Mouse (Mus musculus) limb, embryonic 14.5 days (tissue): ENCODE data around the gene Kcnk5. TPM values are rescaled to one million over a fixed set of nuclear protein-coding genes. Genes with fewer than 3 reads are reported as not detected.

Source experiments
- ATAC-seq: fragments of 200-750 bp; cut with Nextera tagmentation; 2 replicates; pipeline ENCODE4 v1.8.0; 2017; ENCODE audit warnings: low read depth, moderate number of reproducible peaks, moderate TSS enrichment; ENCODE audit not compliant: low FRiP score
- DNase-seq: peaks from one replicate; pipeline ENCODE4 v3.0.0-alpha.2; 2015; ENCODE audit warnings: low spot score
- H3K27ac ChIP-seq: fragments of 300-500 bp; sonication (generic); replicated peaks from 2 replicates; pipeline ENCODE4 v1.5.1; 2014; ENCODE audit warnings: low read depth, mild to moderate bottlenecking, low read length, moderate library complexity, mixed read lengths
- H3K27me3 ChIP-seq: fragments of 300-500 bp; sonication (generic); 2 replicates; pipeline ENCODE4 v1.6.1; 2014; ENCODE audit warnings: low read length, mixed read lengths; ENCODE audit not compliant: control insufficient read depth, insufficient read depth
- H3K36me3 ChIP-seq: fragments of 300-500 bp; sonication (generic); 2 replicates; pipeline ENCODE4 v1.6.1; 2014; ENCODE audit warnings: mild to moderate bottlenecking, low read length, moderate library complexity, mixed read lengths; ENCODE audit not compliant: control insufficient read depth, insufficient read depth
- H3K4me1 ChIP-seq: fragments of 300-500 bp; sonication (generic); 2 replicates; pipeline ENCODE4 v1.6.1; 2014; ENCODE audit warnings: antibody characterized with exemption, low read length, mixed read lengths; ENCODE audit not compliant: control insufficient read depth, insufficient read depth
- H3K4me2 ChIP-seq: fragments of 300-500 bp; sonication (generic); replicated peaks from 2 replicates; pipeline ENCODE4 v1.6.1; 2014; ENCODE audit warnings: low read depth, mild to moderate bottlenecking, low read length, moderate library complexity; ENCODE audit not compliant: severe bottlenecking
- H3K4me3 ChIP-seq: fragments of 300-500 bp; sonication (generic); replicated peaks from 2 replicates; pipeline ENCODE4 v1.5.1; 2014; ENCODE audit warnings: low read length
- H3K9ac ChIP-seq: fragments of 300-500 bp; sonication (generic); 2 replicates; pipeline ENCODE4 v1.6.1; 2014; ENCODE audit warnings: mild to moderate bottlenecking, low read depth, low read length, moderate library complexity; ENCODE audit not compliant: severe bottlenecking
- H3K9me3 ChIP-seq: fragments of 300-500 bp; sonication (generic); 2 replicates; pipeline ENCODE4 v1.6.1; 2016; ENCODE audit warnings: low read length; ENCODE audit not compliant: control insufficient read depth
- POLR2A ChIP-seq: fragments of 200-500 bp; IDR thresholded peaks from 2 replicates; pipeline ENCODE4 v1.8.0; 2012; ENCODE audit warnings: inconsistent platforms, mild to moderate bottlenecking, moderate library complexity, borderline replicate concordance; ENCODE audit not compliant: insufficient read depth, insufficient read length; ENCODE audit errors: extremely low read depth
- WGBS: fragments of 180-500 bp; shearing (Covaris S2); extraction: QIAGEN DNeasy Blood & Tissue Kit; methylation state at CpG from one replicate; pipeline ENCODE4 v1.1.7; 2014; 5-methylcytosine and 5-hydroxymethylcytosine counted together
- polyA plus RNA-seq, 2 experiments: library from polyadenylated mRNA; depleted of rRNA in 1 of 2; stranded (reverse) in 1 of 2; unstranded in 1 of 2; fragments of >200 nt; fragmentation: Nextera tagmentation in 1 of 2; extraction: Ambion mirVana in 1 of 2; gene quantifications; 2 replicates each; pipeline versions ENCODE4 v1.2.1 to v1.2.3; 2012 to 2014

Gene Kcnk5
- polyA plus RNA-seq, 2 experiments, result 4.1 to 5.5 TPM

DNA sequence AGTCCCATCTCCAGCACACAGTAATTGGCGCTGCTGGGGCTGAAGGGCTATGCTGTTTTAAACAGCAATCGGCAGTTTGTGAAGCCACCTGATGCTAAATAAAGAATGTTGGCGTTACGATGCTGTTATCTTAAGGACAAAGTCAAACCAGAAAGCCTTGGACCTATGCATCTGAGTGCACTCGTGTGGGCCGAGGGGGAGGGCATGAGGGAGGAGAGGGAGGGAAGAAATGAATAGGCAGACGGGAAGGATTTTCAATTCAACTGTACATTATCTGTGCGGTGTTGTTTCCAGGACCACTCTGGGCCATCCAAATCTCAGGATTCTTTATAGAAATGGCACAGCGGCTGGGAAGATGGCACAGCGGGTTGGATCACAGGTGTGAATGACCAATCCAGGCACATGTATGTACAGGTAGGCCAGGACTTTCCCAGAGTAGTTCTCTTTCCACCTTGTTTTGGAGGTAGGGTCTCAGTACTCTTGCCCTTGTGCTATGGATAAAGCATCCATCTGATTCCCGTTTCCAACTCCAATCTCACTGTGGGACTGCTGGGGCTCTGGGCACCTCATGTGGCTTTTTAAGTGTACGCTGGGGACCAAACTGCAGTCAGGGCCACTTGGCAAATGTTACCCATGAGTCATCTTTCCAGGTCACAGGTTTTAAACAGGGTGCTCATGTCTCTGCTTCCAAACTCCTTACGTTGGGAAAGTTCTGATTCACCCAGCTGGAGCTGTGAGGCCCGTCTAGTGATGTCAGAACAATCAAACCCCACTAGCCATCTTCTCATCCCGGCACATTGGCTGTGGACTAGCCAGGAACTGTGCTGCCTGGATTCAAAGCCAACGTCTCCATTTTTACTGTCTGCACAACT is 42.9 kb downstream of the Kcnk5 start, which contains the start of gene Saysd1:
TSS of gene Saysd1 (minus strand) at position 51 of the 872 bp plus-strand sequence.
- Histone ChIP-seq H3K9ac (no peak within 1 kb of the TSS), H3K27me3 (no peaks in the 10 kb centered on the region), H3K27ac (no peak within 1 kb of the TSS), H3K9me3 (no peaks in the 10 kb centered on the region), H3K36me3 (0 out of 2 replicates have a peak, but pooled peaks cover 8% of the 10 kb centered on the region), H3K4me2 (no peak within 1 kb of the TSS), H3K4me1 (no peaks in the 10 kb centered on the region), H3K4me3 (no peak within 1 kb of the TSS)
- ATAC-seq (no peak), DNase-seq (no peak)
- no peak for TF ChIP-seq POLR2A
- 84% methylated on average over 16 of the region's 16 CpGs for WGBS

DNA sequence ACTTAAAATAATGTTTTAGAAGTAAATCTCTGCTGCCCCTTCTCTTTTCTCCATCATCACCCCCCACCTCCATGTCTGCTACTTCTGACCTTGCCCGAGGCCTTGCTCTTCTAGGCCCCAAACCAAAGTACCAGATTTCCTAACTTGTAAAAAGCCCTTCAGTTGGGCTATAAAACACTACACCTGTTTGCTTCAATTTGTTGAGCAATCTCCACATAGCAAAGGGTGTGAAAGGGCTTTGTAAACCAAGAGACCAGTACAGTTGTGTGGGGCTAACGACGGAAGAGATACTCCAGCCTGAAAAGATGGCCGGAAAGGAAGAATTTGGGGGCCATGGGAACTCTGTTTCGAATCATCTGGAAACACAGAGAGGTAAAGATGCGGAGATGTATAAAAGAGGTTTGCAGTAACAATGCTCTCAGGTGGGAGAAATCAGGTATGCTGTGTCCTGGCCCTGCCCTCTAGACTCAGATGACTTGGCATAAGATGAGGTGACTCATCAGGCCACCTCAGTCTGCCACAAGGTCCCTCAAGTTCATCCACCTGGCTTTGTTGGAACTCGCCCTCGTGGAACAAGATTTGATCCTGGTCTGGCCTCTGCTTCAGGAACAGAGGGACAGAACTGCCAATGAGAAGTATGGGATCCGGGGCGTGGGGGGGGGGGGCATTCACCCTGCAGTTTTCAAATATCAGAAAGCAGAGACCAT is 46.5 kb downstream of the Kcnk5 start:
- TF ChIP-seq POLR2A, result no peak
- WGBS, result 68% methylated on average over 10 of the region's 10 CpGs
- DNase-seq, result no peak
- ATAC-seq, result no peak
- no peaks in the 10 kb centered on the region for H3K9me3 ChIP-seq
- no peak overlapping the region for H3K4me2 ChIP-seq
- no peaks in the 10 kb centered on the region for H3K36me3 ChIP-seq
- H3K4me3 ChIP-seq, result no peak overlapping the region
- no peak overlapping the region for H3K27ac ChIP-seq
- H3K27me3 ChIP-seq, result no peaks in the 10 kb centered on the region
- H3K4me1 ChIP-seq, result no peaks in the 10 kb centered on the region
- no peak overlapping the region for H3K9ac ChIP-seq

DNA sequence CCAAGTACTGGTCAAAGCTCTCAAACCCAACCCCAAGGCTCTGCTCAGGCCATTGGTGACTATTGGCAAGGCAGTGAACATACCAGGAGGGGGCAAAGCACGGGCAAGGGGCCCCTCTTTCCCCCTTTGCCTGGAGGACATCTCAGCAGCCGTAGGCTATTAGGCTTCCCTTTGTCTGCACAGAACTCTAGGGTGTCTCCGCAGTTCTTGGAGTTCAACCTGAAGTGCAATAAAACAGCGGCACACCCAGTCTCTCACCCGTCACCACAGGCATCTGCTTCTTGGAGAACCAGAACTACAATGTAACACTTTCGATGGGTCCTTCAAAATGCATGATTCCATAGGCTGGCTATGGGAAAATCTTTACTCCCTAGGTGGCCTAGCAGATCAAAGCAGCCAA is 53.4 kb downstream of the Kcnk5 start:
- WGBS, result 72% methylated on average over 6 of the region's 6 CpGs
- Histone ChIP-seq H3K4me1 (no peaks in the 10 kb centered on the region), H3K9ac (no peak overlapping the region), H3K27ac (no peak overlapping the region), H3K36me3 (no peaks in the 10 kb centered on the region), H3K4me3 (no peak overlapping the region), H3K4me2 (no peak overlapping the region), H3K9me3 (no peaks in the 10 kb centered on the region), H3K27me3 (no peaks in the 10 kb centered on the region)
- ATAC-seq (no peak), DNase-seq (no peak)
- no peak for TF ChIP-seq POLR2A

DNA sequence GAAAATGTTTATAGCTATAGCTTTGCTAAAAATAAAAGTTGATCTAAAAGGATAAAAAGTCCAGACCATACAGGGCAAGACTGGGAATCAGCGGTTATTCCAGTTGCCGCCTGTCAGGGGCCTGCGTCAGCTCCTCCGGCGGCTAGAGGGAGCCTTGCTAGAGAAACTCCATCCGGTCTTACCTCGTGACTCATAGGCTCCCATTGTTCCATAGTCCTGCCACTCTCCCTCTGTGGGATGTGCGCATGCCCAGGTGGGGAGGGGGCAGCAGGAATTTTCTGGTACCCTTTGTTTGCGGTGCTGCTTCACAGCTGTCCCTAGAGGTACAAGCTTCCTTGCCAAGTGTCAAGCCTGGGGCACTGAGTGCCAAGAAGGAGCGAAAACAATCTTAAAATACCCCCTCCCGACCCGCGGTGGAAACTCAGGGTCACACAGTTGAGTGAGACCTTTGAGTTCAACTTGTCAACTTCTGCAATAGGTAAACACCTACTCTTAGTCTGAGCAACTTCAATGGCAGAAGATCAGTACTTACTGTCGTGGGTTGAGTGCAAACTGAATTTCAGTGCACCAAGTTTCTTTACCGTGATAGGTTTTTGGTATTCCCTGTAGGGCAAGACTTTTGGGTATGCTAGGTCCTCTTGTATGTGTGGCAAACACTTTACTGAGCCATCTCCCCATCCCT is 54.1 kb downstream of the Kcnk5 start:
- H3K9ac ChIP-seq, result no peak overlapping the region
- 80% methylated on average over 15 of the region's 15 CpGs for WGBS
- H3K27ac ChIP-seq, result no peak overlapping the region
- H3K27me3 ChIP-seq, result no peaks in the 10 kb centered on the region
- ATAC-seq, result no peak
- H3K36me3 ChIP-seq, result no peaks in the 10 kb centered on the region
- no peaks in the 10 kb centered on the region for H3K4me1 ChIP-seq
- H3K4me3 ChIP-seq, result no peak overlapping the region
- TF ChIP-seq POLR2A, result no peak
- H3K9me3 ChIP-seq, result no peaks in the 10 kb centered on the region
- no peak for DNase-seq
- no peak overlapping the region for H3K4me2 ChIP-seq

DNA sequence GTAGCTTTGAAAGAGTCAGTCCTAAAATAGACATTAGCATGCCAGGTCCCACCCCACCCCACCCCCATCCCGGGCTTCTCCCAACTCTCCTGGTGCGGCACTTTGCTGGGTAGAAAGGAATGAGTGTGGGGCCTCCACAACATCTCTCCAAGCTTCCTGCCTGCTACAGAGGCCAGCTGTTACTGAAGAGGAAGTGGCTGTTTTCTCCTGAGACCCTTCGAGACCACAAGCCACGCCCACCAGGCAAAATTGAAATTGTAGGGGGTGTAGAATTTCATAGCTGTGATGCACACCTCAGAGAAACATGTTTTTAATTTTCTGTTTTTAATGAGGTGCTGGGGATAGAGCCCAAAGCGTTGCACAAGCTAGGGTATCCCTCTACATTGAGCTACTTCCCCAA is 60.7 kb downstream of the Kcnk5 start:
- Histone ChIP-seq H3K4me3 (no peak overlapping the region), H3K9me3 (no peaks in the 10 kb centered on the region), H3K36me3 (no peaks in the 10 kb centered on the region), H3K4me2 (no peak overlapping the region), H3K4me1 (peaks cover 10% of the 10 kb centered on the region), H3K27ac (no peak overlapping the region), H3K27me3 (no peaks in the 10 kb centered on the region), H3K9ac (no peak overlapping the region)
- no peak for TF ChIP-seq POLR2A
- peak; percentile 53; the same call in 1 of the 2 replicates for ATAC-seq
- no peak for DNase-seq
- WGBS, result 30% methylated on average over 5 of the region's 5 CpGs
